Mouse (Mus musculus) forebrain, embryonic 11.5 days (tissue): ENCODE measurements at regions not wholly inside any gene's neighbourhood (a gene's known extent, or its start where the extent isn't known, plus 50 kb on each side); places are given as distances from the start of the nearest gene placed in this dataset.

Experiments
- ATAC-seq: fragments of 200-750 bp; cut with Nextera tagmentation; replicated peaks from 2 replicates; pipeline ENCODE4 v1.8.0; 2017; ENCODE audit warnings: moderate TSS enrichment; ENCODE audit not compliant: low FRiP score
- DNase-seq: peaks from one replicate; pipeline ENCODE4 v3.0.0-alpha.2; 2017; ENCODE audit warnings: low spot score
- H3K27ac ChIP-seq: fragments of 300-500 bp; sonication (generic); 2 replicates; pipeline ENCODE4 v1.5.1; 2014; ENCODE audit warnings: low read depth, low read length
- H3K27me3 ChIP-seq: fragments of 300-500 bp; sonication (generic); 2 replicates; pipeline ENCODE4 v1.6.1; 2014; ENCODE audit warnings: mild to moderate bottlenecking, low read length, mixed read lengths; ENCODE audit not compliant: control insufficient read depth, insufficient read depth
- H3K36me3 ChIP-seq: fragments of 300-500 bp; sonication (generic); 2 replicates; pipeline ENCODE4 v1.6.1; 2014; ENCODE audit warnings: mild to moderate bottlenecking, low read length, moderate library complexity, mixed read lengths; ENCODE audit not compliant: control insufficient read depth, insufficient read depth
- H3K4me1 ChIP-seq: fragments of 300-500 bp; sonication (generic); replicated peaks from 2 replicates; pipeline ENCODE4 v1.6.1; 2014; ENCODE audit warnings: low read length, mixed read lengths; ENCODE audit not compliant: control insufficient read depth, insufficient read depth
- H3K4me2 ChIP-seq: fragments of 300-500 bp; sonication (generic); 2 replicates; pipeline ENCODE4 v1.6.1; 2014; ENCODE audit warnings: low read depth, mild to moderate bottlenecking, low read length, moderate library complexity, mixed read lengths; ENCODE audit not compliant: severe bottlenecking
- H3K4me3 ChIP-seq: fragments of 300-500 bp; sonication (generic); 2 replicates; pipeline ENCODE4 v1.5.1; 2014; ENCODE audit warnings: low read depth, low read length
- H3K9ac ChIP-seq: fragments of 300-500 bp; sonication (generic); 2 replicates; pipeline ENCODE4 v1.6.1; 2014; ENCODE audit warnings: low read length
- H3K9me3 ChIP-seq: fragments of 300-500 bp; sonication (generic); 2 replicates; pipeline ENCODE4 v1.6.1; 2016; ENCODE audit warnings: low read length, mixed read lengths; ENCODE audit not compliant: control insufficient read depth
- WGBS: fragments of 180-500 bp; shearing (Covaris S2); extraction: QIAGEN DNeasy Blood & Tissue Kit; methylation state at CpG from one replicate; pipeline ENCODE4 v1.1.7; 2014; 5-methylcytosine and 5-hydroxymethylcytosine counted together

GRCm38 (mm10) chr9:78941648-78942047, 326.3 kb downstream of the Cd109 start:
- ATAC-seq: no peak
- no peaks in the 10 kb centered on the region for H3K36me3 ChIP-seq
- H3K27ac ChIP-seq: no peak overlapping the region
- H3K4me1 ChIP-seq: no peaks in the 10 kb centered on the region
- no peak overlapping the region for H3K4me2 ChIP-seq
- no peak for DNase-seq
- H3K9ac ChIP-seq: no peak overlapping the region
- H3K9me3 ChIP-seq: no peaks in the 10 kb centered on the region
- H3K4me3 ChIP-seq: no peak overlapping the region
- no peaks in the 10 kb centered on the region for H3K27me3 ChIP-seq

- ATAC-seq (peak; percentile 57; the same call in 1 of the 2 replicates), DNase-seq (no peak)
- H3K36me3 ChIP-seq: no peaks in the 10 kb centered on the region
- H3K4me1 ChIP-seq: no peaks in the 10 kb centered on the region
- no peak overlapping the region for H3K4me3 ChIP-seq
- no peaks in the 10 kb centered on the region for H3K27me3 ChIP-seq
- no peak overlapping the region for H3K27ac ChIP-seq
- 9% methylated on average over 1 of the region's 1 CpGs for WGBS
- no peak overlapping the region for H3K4me2 ChIP-seq
- no peaks in the 10 kb centered on the region for H3K9me3 ChIP-seq
- no peak overlapping the region for H3K9ac ChIP-seq
Measured at GRCm38 (mm10) chr9:78964813-78965212, 349.5 kb downstream of the Cd109 start.

GRCm38 (mm10) chr9:78965226-78965950, 350.0 kb downstream of the Cd109 start:
- H3K9ac ChIP-seq: no peak overlapping the region
- no peak overlapping the region for H3K4me3 ChIP-seq
- ATAC-seq (no peak), DNase-seq (no peak)
- H3K9me3 ChIP-seq: no peaks in the 10 kb centered on the region
- WGBS: 68% methylated on average over 14 of the region's 14 CpGs
- H3K27me3 ChIP-seq: no peaks in the 10 kb centered on the region
- no peaks in the 10 kb centered on the region for H3K36me3 ChIP-seq
- no peak overlapping the region for H3K27ac ChIP-seq
- no peaks in the 10 kb centered on the region for H3K4me1 ChIP-seq
- H3K4me2 ChIP-seq: no peak overlapping the region

- DNase-seq (no peak), ATAC-seq (no peak)
- H3K4me3 ChIP-seq: no peak overlapping the region
- no peak overlapping the region for H3K9ac ChIP-seq
- 81% methylated on average over 3 of the region's 3 CpGs for WGBS
- no peak overlapping the region for H3K27ac ChIP-seq
- no peaks in the 10 kb centered on the region for H3K36me3 ChIP-seq
- no peaks in the 10 kb centered on the region for H3K27me3 ChIP-seq
- no peaks in the 10 kb centered on the region for H3K4me1 ChIP-seq
- no peak overlapping the region for H3K4me2 ChIP-seq
- H3K9me3 ChIP-seq: no peaks in the 10 kb centered on the region
Measured at GRCm38 (mm10) chr9:78971731-78972130, 356.4 kb downstream of the Cd109 start.

- Histone ChIP-seq H3K36me3 (no peaks in the 10 kb centered on the region), H3K9ac (no peak overlapping the region), H3K4me2 (no peak overlapping the region), H3K27ac (no peak overlapping the region), H3K4me1 (no peaks in the 10 kb centered on the region), H3K27me3 (no peaks in the 10 kb centered on the region), H3K9me3 (no peaks in the 10 kb centered on the region), H3K4me3 (no peak overlapping the region)
- WGBS: 88% methylated on average over 2 of the region's 2 CpGs
- no peak for ATAC-seq
- DNase-seq: no peak
Measured at GRCm38 (mm10) chr9:78983734-78984133, 368.4 kb downstream of the Cd109 start.

- no peaks in the 10 kb centered on the region for H3K4me1 ChIP-seq
- H3K27ac ChIP-seq: no peak overlapping the region
- 87% methylated on average over 5 of the region's 5 CpGs for WGBS
- ATAC-seq: no peak
- no peaks in the 10 kb centered on the region for H3K36me3 ChIP-seq
- no peaks in the 10 kb centered on the region for H3K9me3 ChIP-seq
- H3K9ac ChIP-seq: no peak overlapping the region
- H3K4me3 ChIP-seq: no peak overlapping the region
- no peaks in the 10 kb centered on the region for H3K27me3 ChIP-seq
- no peak for DNase-seq
- H3K4me2 ChIP-seq: no peak overlapping the region
Measured at GRCm38 (mm10) chr9:78985184-78985864, 370.0 kb downstream of the Cd109 start.

- H3K4me1 ChIP-seq: no peaks in the 10 kb centered on the region
- no peak overlapping the region for H3K4me2 ChIP-seq
- no peak overlapping the region for H3K27ac ChIP-seq
- no peak for DNase-seq
- no peak overlapping the region for H3K9ac ChIP-seq
- no peak overlapping the region for H3K4me3 ChIP-seq
- H3K36me3 ChIP-seq: no peaks in the 10 kb centered on the region
- no peaks in the 10 kb centered on the region for H3K27me3 ChIP-seq
- no peaks in the 10 kb centered on the region for H3K9me3 ChIP-seq
- ATAC-seq: no peak
- WGBS: 78% methylated on average over 4 of the region's 4 CpGs
Measured at GRCm38 (mm10) chr9:78991310-78991709, 376.0 kb downstream of the Cd109 start.

- ATAC-seq (no peak), DNase-seq (no peak)
- Histone ChIP-seq H3K27me3 (no peaks in the 10 kb centered on the region), H3K9me3 (no peaks in the 10 kb centered on the region), H3K36me3 (no peaks in the 10 kb centered on the region), H3K4me3 (no peak overlapping the region), H3K4me2 (no peak overlapping the region), H3K4me1 (no peaks in the 10 kb centered on the region), H3K27ac (no peak overlapping the region), H3K9ac (no peak overlapping the region)
Measured at GRCm38 (mm10) chr9:79001081-79001480, 385.7 kb downstream of the Cd109 start.

GRCm38 (mm10) chr9:79001930-79002329, 386.6 kb downstream of the Cd109 start:
- Histone ChIP-seq H3K4me2 (no peak overlapping the region), H3K4me3 (no peak overlapping the region), H3K9ac (no peak overlapping the region), H3K4me1 (no peaks in the 10 kb centered on the region), H3K36me3 (no peaks in the 10 kb centered on the region), H3K27me3 (no peaks in the 10 kb centered on the region), H3K9me3 (no peaks in the 10 kb centered on the region), H3K27ac (no peak overlapping the region)
- 100% methylated on average over 1 of the region's 1 CpGs for WGBS
- DNase-seq: no peak
- no peak for ATAC-seq
